Mouse (Mus musculus): ENCODE results near the gene Rest. TPM values are rescaled to one million over a fixed set of nuclear protein-coding genes. Genes with fewer than 3 reads are reported as not detected.

The Rest gene
- polyA plus RNA-seq, 1 experiment from 2014 or later = 37.6 TPM

Small RNAs within 50 kb of the gene (microRNA-seq; reads per million reads assigned to microRNA genes)
- gene Mir5098 = not detected

Other genes with a start within 250 kb of the Rest start
- gene Thegl, start 249.5 kb upstream of the Rest start, polyA plus RNA-seq (2015; fragmentation: Nextera tagmentation; extraction: Ambion mirVana) = 0.09 TPM in 1 of 2 replicates, not detected in the other
- gene Hopx, start 150.4 kb upstream of the Rest start, polyA plus RNA-seq (2015; fragmentation: Nextera tagmentation; extraction: Ambion mirVana) = 1.1 and 1.8 TPM in 2 replicates
- gene Spink2, start 54.0 kb upstream of the Rest start, polyA plus RNA-seq (2015; fragmentation: Nextera tagmentation; extraction: Ambion mirVana) = 1.1 and 1.3 TPM in 2 replicates
- gene Noa1, start 44.6 kb downstream of the Rest start, polyA plus RNA-seq (2015; fragmentation: Nextera tagmentation; extraction: Ambion mirVana) = 34.2 and 35.9 TPM in 2 replicates
- 70.5 and 70.8 TPM in 2 replicates for gene Polr2b, start 44.7 kb downstream of the Rest start, polyA plus RNA-seq (2015; fragmentation: Nextera tagmentation; extraction: Ambion mirVana)
- 455 and 475 TPM in 2 replicates for gene Igfbp7, start 142.6 kb downstream of the Rest start, polyA plus RNA-seq (2015; fragmentation: Nextera tagmentation; extraction: Ambion mirVana)

All from kidney, embryonic 16.5 days (tissue).